Mouse (Mus musculus) limb, embryonic 13.5 days (tissue): Measurements from ENCODE around the gene Mindy4. TPM values are rescaled to one million over a fixed set of nuclear protein-coding genes. Genes with fewer than 3 reads are reported as not detected.

Source experiments
- microRNA-seq: library from miRNA; unstranded; fragments of <30 nt; microRNA quantifications from one replicate; pipeline ENCODE4, GENCODE M21; 2016
- polyA plus RNA-seq: library from polyadenylated mRNA; unstranded; fragments of >200 nt; fragmentation: Nextera tagmentation; extraction: Ambion mirVana; gene quantifications from 2 replicates; pipeline ENCODE4 v1.2.1, GENCODE M21; 2015

The Mindy4 gene
- polyA plus RNA-seq, 1 experiment from 2014 or later: 16.3 TPM

Small RNA genes lying within 50 kb of the gene (microRNA-seq; reads per million reads assigned to microRNA genes)
- not detected for gene Gm25458

Other genes with a start within 250 kb of the Mindy4 start
- 4.9 and 5.9 TPM in 2 replicates for gene Nod1, start 230.8 kb upstream of the Mindy4 start, polyA plus RNA-seq
- 8.2 and 9.0 TPM in 2 replicates for gene Ggct, start 210.4 kb upstream of the Mindy4 start, polyA plus RNA-seq
- gene Gars, start 165.4 kb upstream of the Mindy4 start, polyA plus RNA-seq: 139 and 142 TPM in 2 replicates
- gene Crhr2, start 70.4 kb upstream of the Mindy4 start, polyA plus RNA-seq: 0.09 and 0.18 TPM in 2 replicates
- gene Inmt, start 28.3 kb upstream of the Mindy4 start, polyA plus RNA-seq: 0.36 and 0.71 TPM in 2 replicates
- gene Aqp1, start 133.0 kb downstream of the Mindy4 start, polyA plus RNA-seq: 33.9 and 36.0 TPM in 2 replicates
- not detected in 2 replicates for gene Ghrhr, start 172.9 kb downstream of the Mindy4 start, polyA plus RNA-seq
- 1.4 TPM in 2 replicates for gene Adcyap1r1, start 248.6 kb downstream of the Mindy4 start, polyA plus RNA-seq